Mouse (Mus musculus) kidney, postnatal 0 days (tissue): ENCODE measurements around the gene Sdc1. TPM values are rescaled to one million over a fixed set of nuclear protein-coding genes. Genes with fewer than 3 reads are reported as not detected.

Experiments used
- ATAC-seq: fragments of 200-750 bp; cut with Nextera tagmentation; replicated peaks from 2 replicates; pipeline ENCODE4 v1.8.0; 2017; ENCODE audit warnings: low read depth, moderate number of reproducible peaks, moderate TSS enrichment, moderate library complexity; ENCODE audit not compliant: low FRiP score
- DNase-seq: peaks from one replicate; pipeline ENCODE4 v3.0.0-alpha.2; 2016; ENCODE audit warnings: low spot score
- H3K27ac ChIP-seq: fragments of 300-500 bp; sonication (generic); 2 replicates; pipeline ENCODE4 v1.5.1; 2014; ENCODE audit warnings: mild to moderate bottlenecking
- H3K27me3 ChIP-seq: fragments of 300-500 bp; sonication (generic); 2 replicates; pipeline ENCODE4 v1.6.1; 2014; ENCODE audit warnings: low read length, mixed read lengths; ENCODE audit not compliant: insufficient read depth
- H3K36me3 ChIP-seq: fragments of 300-500 bp; sonication (generic); 2 replicates; pipeline ENCODE4 v1.6.1; 2014; ENCODE audit warnings: low read length, mixed read lengths; ENCODE audit not compliant: insufficient read depth
- H3K4me1 ChIP-seq: fragments of 300-500 bp; sonication (generic); replicated peaks from 2 replicates; pipeline ENCODE4 v1.6.1; 2014; ENCODE audit warnings: antibody characterized with exemption, low read length, mixed read lengths; ENCODE audit not compliant: insufficient read depth
- H3K4me2 ChIP-seq: fragments of 300-500 bp; sonication (generic); 2 replicates; pipeline ENCODE4 v1.6.1; 2014; ENCODE audit warnings: mild to moderate bottlenecking, low read length, moderate library complexity, mixed read lengths
- H3K4me3 ChIP-seq: fragments of 300-500 bp; sonication (generic); replicated peaks from 2 replicates; pipeline ENCODE4 v1.5.1; 2014; ENCODE audit warnings: low read depth, low read length
- H3K9ac ChIP-seq: fragments of 300-500 bp; sonication (generic); 2 replicates; pipeline ENCODE4 v1.6.1; 2014; ENCODE audit warnings: low read depth, low read length
- H3K9me3 ChIP-seq: fragments of 300-500 bp; sonication (generic); replicated peaks from 2 replicates; pipeline ENCODE4 v1.6.1; 2016; ENCODE audit warnings: low read length, inconsistent platforms, mixed read lengths
- CTCF ChIP-seq: IDR thresholded peaks from 2 replicates; pipeline ENCODE4 v1.5.1; 2016; ENCODE audit warnings: antibody characterized with exemption, low read depth, mild to moderate bottlenecking, moderate library complexity
- WGBS: fragments of 180-500 bp; shearing (Covaris S2); extraction: QIAGEN DNeasy Blood & Tissue Kit; methylation state at CpG from one replicate; pipeline ENCODE4 v1.1.7; 2014; 5-methylcytosine and 5-hydroxymethylcytosine counted together
- polyA plus RNA-seq: library from polyadenylated mRNA; unstranded; fragments of >200 nt; fragmentation: Nextera tagmentation; extraction: Ambion mirVana; gene quantifications from 2 replicates; pipeline ENCODE4 v1.2.1, GENCODE M21; 2015

Sdc1 gene
- polyA plus RNA-seq, 1 experiment from 2014 or later = 39.0 TPM

- Histone ChIP-seq H3K36me3 (0 out of 2 replicates have a peak, but pooled peaks cover 3% of the 10 kb centered on the region), H3K4me1 (no peaks in the 10 kb centered on the region), H3K9me3 (no peaks in the 10 kb centered on the region), H3K4me3 (no peak overlapping the region), H3K27me3 (no peaks in the 10 kb centered on the region), H3K4me2 (no peak overlapping the region), H3K9ac (no peak overlapping the region), H3K27ac (no peak overlapping the region)
- WGBS = 70% methylated on average over 4 of the region's 4 CpGs
- TF ChIP-seq CTCF = no peak
- DNase-seq = no peak
- ATAC-seq = no peak
Measured at GRCm38 (mm10) chr12:8759115-8759514, 12.0 kb upstream of the Sdc1 start.

- 0 out of 2 replicates have a peak, but pooled peaks cover 3% of the 10 kb centered on the region for H3K36me3 ChIP-seq
- no peak overlapping the region for H3K9ac ChIP-seq
- ATAC-seq (peak; percentile 75), DNase-seq (peak; percentile 73)
- no peaks in the 10 kb centered on the region for H3K9me3 ChIP-seq
- no peak overlapping the region for H3K4me3 ChIP-seq
- no peaks in the 10 kb centered on the region for H3K27me3 ChIP-seq
- 41% methylated on average over 6 of the region's 6 CpGs for WGBS
- no peak overlapping the region for H3K4me2 ChIP-seq
- H3K27ac ChIP-seq = no peak overlapping the region
- no peak for TF ChIP-seq CTCF
- no peaks in the 10 kb centered on the region for H3K4me1 ChIP-seq
Measured at GRCm38 (mm10) chr12:8759779-8760178, 11.3 kb upstream of the Sdc1 start.

GRCm38 (mm10) chr12:8760561-8760960, 10.6 kb upstream of the Sdc1 start:
- Histone ChIP-seq H3K9ac (no peak overlapping the region), H3K4me3 (no peak overlapping the region), H3K27ac (no peak overlapping the region), H3K4me2 (no peak overlapping the region), H3K9me3 (no peaks in the 10 kb centered on the region), H3K4me1 (no peaks in the 10 kb centered on the region), H3K27me3 (no peaks in the 10 kb centered on the region), H3K36me3 (0 out of 2 replicates have a peak, but pooled peaks cover 3% of the 10 kb centered on the region)
- no peak for TF ChIP-seq CTCF
- WGBS = 74% methylated on average over 6 of the region's 6 CpGs
- ATAC-seq = no peak
- no peak for DNase-seq

- no peaks in the 10 kb centered on the region for H3K4me1 ChIP-seq
- H3K9me3 ChIP-seq = no peaks in the 10 kb centered on the region
- DNase-seq (no peak), ATAC-seq (no peak)
- no peak for TF ChIP-seq CTCF
- 0 out of 2 replicates have a peak, but pooled peaks cover 3% of the 10 kb centered on the region for H3K36me3 ChIP-seq
- H3K9ac ChIP-seq = no peak overlapping the region
- WGBS = 70% methylated on average over 7 of the region's 7 CpGs
- no peak overlapping the region for H3K27ac ChIP-seq
- no peak overlapping the region for H3K4me3 ChIP-seq
- no peak overlapping the region for H3K4me2 ChIP-seq
- H3K27me3 ChIP-seq = no peaks in the 10 kb centered on the region
Measured at GRCm38 (mm10) chr12:8761058-8761457, 10.1 kb upstream of the Sdc1 start.

GRCm38 (mm10) chr12:8762667-8763066, 8.5 kb upstream of the Sdc1 start:
- Histone ChIP-seq H3K4me2 (no peak overlapping the region), H3K9ac (no peak overlapping the region), H3K27me3 (no peaks in the 10 kb centered on the region), H3K27ac (no peak overlapping the region), H3K9me3 (no peaks in the 10 kb centered on the region), H3K4me1 (no peaks in the 10 kb centered on the region), H3K36me3 (no peaks in the 10 kb centered on the region), H3K4me3 (no peak overlapping the region)
- no peak for ATAC-seq
- TF ChIP-seq CTCF = peak; percentile 70
- DNase-seq = peak; percentile 29
- 75% methylated on average over 2 of the region's 2 CpGs for WGBS

GRCm38 (mm10) chr12:8764221-8764930, 6.7 kb upstream of the Sdc1 start:
- Histone ChIP-seq H3K27me3 (no peaks in the 10 kb centered on the region), H3K9me3 (no peaks in the 10 kb centered on the region), H3K4me3 (no peak overlapping the region), H3K36me3 (no peaks in the 10 kb centered on the region), H3K9ac (no peak overlapping the region), H3K4me1 (no peaks in the 10 kb centered on the region), H3K27ac (no peak overlapping the region), H3K4me2 (no peak overlapping the region)
- 71% methylated on average over 15 of the region's 15 CpGs for WGBS
- ATAC-seq (peak; percentile 41; the same call in 1 of the 2 replicates), DNase-seq (no peak)
- no peak; the same call in 1 of the 2 replicates for TF ChIP-seq CTCF
